Mouse (Mus musculus) skeletal muscle tissue, postnatal 0 days (tissue): Measurements from ENCODE around the gene Cbs. TPM values are rescaled to one million over a fixed set of nuclear protein-coding genes. Genes with fewer than 3 reads are reported as not detected.

Experiments
- microRNA-seq, 2 experiments: library from miRNA; unstranded; fragments of <30 nt; microRNA quantifications; one replicate each; pipeline ENCODE4; 2016
- polyA plus RNA-seq: library from polyadenylated mRNA; unstranded; fragments of >200 nt; fragmentation: Nextera tagmentation; extraction: Ambion mirVana; gene quantifications from 2 replicates; pipeline ENCODE4 v1.2.1, GENCODE M21; 2015

Gene Cbs
- polyA plus RNA-seq, result 0.65 and 1.3 TPM in 2 replicates

GRCm38 (mm10) chr17:31636942-31637811 is at the start of gene Cbs:
Gene Cbs, minus strand, starts transcription at chr17:31637238.

GRCm38 (mm10) chr17:31677507-31677906 is 40.5 kb upstream of the Cbs start, which contains the start of gene Cryaa:
Gene Cryaa, plus strand, starts transcription at chr17:31677807.

GRCm38 (mm10) chr17:31658468-31659185 is 21.6 kb upstream of the Cbs start, which contains the start of gene U2af1:
Gene U2af1, minus strand, starts transcription at chr17:31658892.

GRCm38 (mm10) chr17:31564015-31564857 is 72.8 kb downstream of the Cbs start, which contains the start of gene Pknox1:
Gene Pknox1, plus strand, starts transcription at chr17:31564734.

Small RNA genes lying within 50 kb of the gene (microRNA-seq; reads per million reads assigned to microRNA genes)
- 0 reads per million in 2 experiments for gene Gm24970

Other genes with a start within 250 kb of the Cbs start
- 8.9 and 10.6 TPM in 2 replicates for gene Wdr4, start 117.3 kb downstream of the Cbs start, polyA plus RNA-seq
- 500 and 579 TPM in 2 replicates for gene Ndufv3, start 117.1 kb downstream of the Cbs start, polyA plus RNA-seq
- gene Pknox1, start 72.5 kb downstream of the Cbs start, polyA plus RNA-seq, result 11.9 and 12.2 TPM in 2 replicates
- 139 and 159 TPM in 2 replicates for gene U2af1, start 21.7 kb upstream of the Cbs start, polyA plus RNA-seq
- 1.0 and 1.6 TPM in 2 replicates for gene Cryaa, start 40.6 kb upstream of the Cbs start, polyA plus RNA-seq
- gene Sik1, start 218.6 kb upstream of the Cbs start, polyA plus RNA-seq, result 33.5 and 35.4 TPM in 2 replicates